Mouse (Mus musculus) layer of hippocampus, adult 2 months (tissue): ENCODE measurements around the gene Bcl2l12. TPM values are rescaled to one million over a fixed set of nuclear protein-coding genes. Genes with fewer than 3 reads are reported as not detected.
A peak's percentile ranks its signal among the peaks of the same experiment; 100 is the strongest.

Experiments used
- DNase-seq, 2 experiments: peaks; one replicate each; pipeline ENCODE4 v3.0.0; 2022; ENCODE audit warnings: low spot score in 2 of 2
- H3K27ac ChIP-seq: fragments of 200-600 bp; 2 replicates; pipeline ENCODE4 v1.8.1; 2022
- H3K4me3 ChIP-seq: fragments of 200-600 bp; 2 replicates; pipeline ENCODE4 v1.8.1; 2022; ENCODE audit warnings: mild to moderate bottlenecking
- CTCF ChIP-seq: fragments of 200-600 bp; conservative IDR thresholded peaks from 2 replicates; pipeline ENCODE4 v1.8.1; 2022; ENCODE audit warnings: antibody characterized with exemption, mild to moderate bottlenecking, moderate library complexity
- total RNA-seq, 2 experiments: library from RNA; stranded (reverse); gene quantifications; 2 replicates each; pipeline ENCODE4 v1.2.3; 2021

The Bcl2l12 gene
- total RNA-seq, 2 experiments from 2014 or later = 2.5 to 3.7 TPM

GRCm38 (mm10) chr7:44978300-44978699 is 20.2 kb downstream of the Bcl2l12 start:
- H3K27ac ChIP-seq = no peak overlapping the region
- H3K4me3 ChIP-seq = no peak overlapping the region
- TF ChIP-seq CTCF = peak; percentile 53
- no peak for DNase-seq

- Histone ChIP-seq H3K27ac (peak overlapping the region; percentile 96), H3K4me3 (no peak overlapping the region; the same call in 1 of the 2 replicates)
- no peak for TF ChIP-seq CTCF
- no peak for DNase-seq
Observed at GRCm38 (mm10) chr7:44975117-44975419, 23.4 kb downstream of the Bcl2l12 start.

- TF ChIP-seq CTCF = no peak
- peak within 1 kb of the TSS; percentile 94 for H3K4me3 ChIP-seq
Observed at GRCm38 (mm10) chr7:44974383-44975116, 24.0 kb downstream of the Bcl2l12 start, which contains the start of gene Cpt1c. Cpt1c (minus strand) TSS chr7:44974851.

GRCm38 (mm10) chr7:44973415-44974130 is 24.9 kb downstream of the Bcl2l12 start:
- DNase-seq = no peak
- TF ChIP-seq CTCF = no peak
- peak overlapping the region; percentile 96 for H3K27ac ChIP-seq
- peak overlapping the region; percentile 94 for H3K4me3 ChIP-seq

More at GRCm38 (mm10) chr7:44974383-44975116, 24.0 kb downstream of the Bcl2l12 start, which contains the start of gene Cpt1c:
- DNase-seq = peak; percentile 91
- peak within 1 kb of the TSS; percentile 96 for H3K27ac ChIP-seq

- no peak for TF ChIP-seq CTCF
- no peak for DNase-seq
- Histone ChIP-seq H3K27ac (0 out of 2 replicates have a peak overlapping the region, but pooled peaks have one; percentile 1), H3K4me3 (peak overlapping the region; percentile 62; the same call in 1 of the 2 replicates)
Observed at GRCm38 (mm10) chr7:44971142-44971541, 27.4 kb downstream of the Bcl2l12 start.

GRCm38 (mm10) chr7:44970231-44970691 is 28.3 kb downstream of the Bcl2l12 start:
- Histone ChIP-seq H3K4me3 (peak overlapping the region; percentile 62), H3K27ac (peak overlapping the region; percentile 68)
- no peak for TF ChIP-seq CTCF
- peak; percentile 83 to 88 for DNase-seq

GRCm38 (mm10) chr7:44966638-44967037 is 31.9 kb downstream of the Bcl2l12 start:
- DNase-seq = no peak

GRCm38 (mm10) chr7:44965975-44966374 is 32.5 kb downstream of the Bcl2l12 start:
- TF ChIP-seq CTCF = peak; percentile 56
- no peak for DNase-seq
- no peak overlapping the region for H3K4me3 ChIP-seq
- no peak overlapping the region for H3K27ac ChIP-seq

More at GRCm38 (mm10) chr7:44966638-44967037, 31.9 kb downstream of the Bcl2l12 start:
- no peak for TF ChIP-seq CTCF
- Histone ChIP-seq H3K27ac (no peak overlapping the region), H3K4me3 (no peak overlapping the region)

GRCm38 (mm10) chr7:44964990-44965389 is 33.5 kb downstream of the Bcl2l12 start:
- no peak overlapping the region for H3K4me3 ChIP-seq
- DNase-seq = no peak
- TF ChIP-seq CTCF = no peak
- H3K27ac ChIP-seq = no peak overlapping the region

GRCm38 (mm10) chr7:44962831-44963230 is 35.7 kb downstream of the Bcl2l12 start:
- no peak for DNase-seq
- H3K4me3 ChIP-seq = no peak overlapping the region
- no peak overlapping the region for H3K27ac ChIP-seq
- no peak for TF ChIP-seq CTCF

GRCm38 (mm10) chr7:44962337-44962736 is 36.2 kb downstream of the Bcl2l12 start:
- Histone ChIP-seq H3K4me3 (no peak overlapping the region), H3K27ac (no peak overlapping the region)
- DNase-seq = no peak
- no peak for TF ChIP-seq CTCF

GRCm38 (mm10) chr7:44960512-44960910 is 38.0 kb downstream of the Bcl2l12 start:
- Histone ChIP-seq H3K27ac (no peak overlapping the region), H3K4me3 (no peak overlapping the region)
- no peak for DNase-seq
- TF ChIP-seq CTCF = no peak

GRCm38 (mm10) chr7:44959874-44960511 is 38.5 kb downstream of the Bcl2l12 start:
- no peak for TF ChIP-seq CTCF
- no peak for DNase-seq
- H3K4me3 ChIP-seq = no peak overlapping the region
- H3K27ac ChIP-seq = no peak overlapping the region
